Mouse (Mus musculus) kidney, postnatal 25 days (tissue): ENCODE results near the gene Ints2.
"Not testable (repeated sequence)": the region's sequence is repeated elsewhere in the genome, so short reads cannot be mapped to it uniquely, and the experiment has no call there.

ENCODE experiments used
- DNase-seq, 2 experiments: peaks; one replicate each; pipeline ENCODE4 v3.0.0; 2021; ENCODE audit warnings: mixed read lengths in 2 of 2

Ints2 gene

GRCm38 (mm10) chr11:86257460-86258076 lies at the start of gene Ints2:
Gene Ints2, minus strand, starts transcription at chr11:86257575.
- peak; percentile 96 to 97 for DNase-seq

- DNase-seq: not testable (repeated sequence)
These were observed 34.8 kb upstream of the Ints2 start for GRCm38 (mm10) chr11:86292201-86292600.

GRCm38 (mm10) chr11:86291714-86292113 lies 34.3 kb upstream of the Ints2 start:
- DNase-seq: no peak

GRCm38 (mm10) chr11:86285729-86286128 lies 28.4 kb upstream of the Ints2 start:
- no peak for DNase-seq

- DNase-seq: no peak
These were observed 21.2 kb upstream of the Ints2 start for GRCm38 (mm10) chr11:86278442-86279102.

- no peak for DNase-seq
These were observed 321 bp downstream of the Ints2 start for GRCm38 (mm10) chr11:86257054-86257453.

- DNase-seq: no peak
These were observed 4.0 kb downstream of the Ints2 start for GRCm38 (mm10) chr11:86253342-86253741.

GRCm38 (mm10) chr11:86232446-86232845 lies 24.9 kb downstream of the Ints2 start:
- peak; percentile 49 to 74 for DNase-seq

GRCm38 (mm10) chr11:86231781-86232350 lies 25.5 kb downstream of the Ints2 start:
- peak; percentile 46 to 74 for DNase-seq

GRCm38 (mm10) chr11:86226646-86227180 lies 30.7 kb downstream of the Ints2 start:
- DNase-seq: no peak

GRCm38 (mm10) chr11:86225761-86226160 lies 31.6 kb downstream of the Ints2 start:
- no peak for DNase-seq

GRCm38 (mm10) chr11:86211803-86212202 lies 45.6 kb downstream of the Ints2 start:
- DNase-seq: peak; percentile 52 to 73

GRCm38 (mm10) chr11:86209123-86209522 lies 48.3 kb downstream of the Ints2 start:
- no peak for DNase-seq

- DNase-seq: no peak
These were observed 51.5 kb downstream of the Ints2 start for GRCm38 (mm10) chr11:86205876-86206275.

GRCm38 (mm10) chr11:86205031-86205430 lies 52.3 kb downstream of the Ints2 start:
- no peak for DNase-seq

GRCm38 (mm10) chr11:86201901-86202675 lies 55.3 kb downstream of the Ints2 start:
- peak; percentile 14 to 61 for DNase-seq

- peak; percentile 95 to 97 for DNase-seq
These were observed 56.2 kb downstream of the Ints2 start, which contains the start of gene Brip1 for GRCm38 (mm10) chr11:86201037-86201786. Gene Brip1, minus strand, starts transcription at chr11:86201193.

GRCm38 (mm10) chr11:86200460-86201021 lies 56.8 kb downstream of the Ints2 start:
- DNase-seq: no peak

GRCm38 (mm10) chr11:86199733-86200132 lies 57.6 kb downstream of the Ints2 start:
- DNase-seq: no peak

- DNase-seq: peak; percentile 17 to 39
These were observed 72.2 kb downstream of the Ints2 start for GRCm38 (mm10) chr11:86185224-86185623.

- no peak for DNase-seq
These were observed 81.5 kb downstream of the Ints2 start for GRCm38 (mm10) chr11:86175833-86176232.

- peak; percentile 67 to 81 for DNase-seq
These were observed 83.2 kb downstream of the Ints2 start for GRCm38 (mm10) chr11:86174173-86174572.
